Mouse (Mus musculus): ENCODE results near the gene Cenpx.

GRCm38 (mm10) chr11:120731395-120731794, 17.9 kb upstream of the Cenpx start:
- TF ChIP-seq CTCF (IDR thresholded peaks at IDR 0.05; ENCODE audit: low read depth, low read length) = no peak
- no peak for TF ChIP-seq POLR2A (IDR thresholded peaks at IDR 0.05; ENCODE audit: borderline replicate concordance, low read depth, low read length)

Data from bone marrow macrophage, adult 2 months (primary cell).